Mouse (Mus musculus): ENCODE measurements around the gene Lclat1.
"Not testable (repeated sequence)": the region's sequence is repeated elsewhere in the genome, so short reads cannot be mapped to it uniquely, and the experiment has no call there.

The Lclat1 gene

DNA sequence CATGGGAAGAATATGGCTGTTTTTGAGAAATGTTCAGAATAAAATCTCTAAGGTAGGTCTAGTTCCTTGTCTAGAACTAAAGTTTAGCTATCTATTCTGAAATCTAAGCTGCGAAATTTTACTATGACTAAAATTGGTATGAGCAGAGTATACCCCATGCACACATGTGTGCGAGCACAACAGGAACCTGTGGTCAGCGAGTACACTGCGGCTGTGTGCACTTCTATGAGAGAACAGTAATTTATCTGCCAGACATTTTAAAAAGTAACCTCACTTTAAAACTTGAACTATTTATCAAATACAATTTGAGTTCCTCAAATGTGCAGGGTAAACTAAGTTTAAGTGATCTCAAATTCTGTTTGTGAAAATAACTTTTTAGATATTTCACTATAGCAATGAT is 34.2 kb downstream of the Lclat1 start:
- DNase-seq (ENCODE audit: low spot score in 2 of 2): no peak

DNA sequence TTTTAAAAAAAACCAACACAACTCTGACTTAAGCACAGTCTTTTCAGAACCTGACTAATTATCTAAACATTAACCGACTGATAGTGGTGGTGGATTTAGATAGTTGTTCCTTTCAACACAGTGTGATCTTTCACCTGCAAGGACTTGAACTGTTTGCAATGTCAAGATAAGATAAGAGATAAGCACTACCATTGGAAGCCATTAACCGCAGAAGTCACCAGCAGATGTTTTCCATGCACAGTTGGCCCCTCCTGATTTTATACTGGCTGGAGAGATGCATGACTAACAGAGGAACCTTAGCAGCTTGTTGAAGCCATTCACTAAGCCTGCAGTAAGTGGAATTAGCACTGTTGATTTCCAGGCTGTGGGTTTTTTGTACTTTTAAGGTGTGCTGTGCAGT is 34.7 kb downstream of the Lclat1 start:
- no peak for DNase-seq (ENCODE audit: low spot score in 2 of 2)

DNA sequence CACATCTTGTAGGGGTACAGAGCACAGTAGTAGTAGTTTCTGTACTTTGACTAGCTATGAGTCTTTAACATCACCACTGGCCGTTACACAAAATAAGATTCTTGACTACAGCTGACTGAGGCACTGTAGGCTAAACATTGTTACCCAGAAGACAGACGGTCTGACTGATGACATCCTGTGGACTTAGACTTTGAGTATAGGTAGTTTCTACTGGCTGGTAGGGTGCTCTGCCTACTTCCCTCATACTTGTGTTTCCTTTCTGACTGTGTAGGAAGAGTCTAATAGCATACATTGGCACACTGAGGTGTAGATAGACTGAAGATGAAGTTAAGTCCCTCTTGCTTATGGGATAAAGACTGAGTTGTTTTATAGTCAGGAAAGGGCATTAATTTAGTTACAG is 37.6 kb downstream of the Lclat1 start:
- no peak for DNase-seq (ENCODE audit: low spot score in 2 of 2)

DNA sequence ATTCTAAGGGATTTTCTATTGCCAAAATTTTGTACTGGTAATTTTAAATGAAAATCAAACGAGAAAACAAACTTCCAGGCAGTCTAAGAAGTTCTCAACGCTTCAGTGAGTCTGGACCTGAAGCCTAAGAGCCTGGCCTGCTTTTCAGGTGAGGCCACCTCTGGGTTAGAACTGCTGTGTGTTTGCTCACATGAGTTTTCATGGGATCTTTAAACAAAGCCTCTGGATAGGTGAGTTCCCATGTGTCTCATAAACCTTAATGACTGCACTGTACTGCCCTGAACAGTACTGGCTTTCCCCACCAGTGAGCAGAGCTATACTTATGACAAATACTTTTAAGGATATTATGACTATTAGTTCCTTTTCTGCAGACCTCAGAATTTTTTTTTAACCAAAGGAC is 40.8 kb downstream of the Lclat1 start:
- DNase-seq (ENCODE audit: low spot score in 2 of 2): no peak

DNA sequence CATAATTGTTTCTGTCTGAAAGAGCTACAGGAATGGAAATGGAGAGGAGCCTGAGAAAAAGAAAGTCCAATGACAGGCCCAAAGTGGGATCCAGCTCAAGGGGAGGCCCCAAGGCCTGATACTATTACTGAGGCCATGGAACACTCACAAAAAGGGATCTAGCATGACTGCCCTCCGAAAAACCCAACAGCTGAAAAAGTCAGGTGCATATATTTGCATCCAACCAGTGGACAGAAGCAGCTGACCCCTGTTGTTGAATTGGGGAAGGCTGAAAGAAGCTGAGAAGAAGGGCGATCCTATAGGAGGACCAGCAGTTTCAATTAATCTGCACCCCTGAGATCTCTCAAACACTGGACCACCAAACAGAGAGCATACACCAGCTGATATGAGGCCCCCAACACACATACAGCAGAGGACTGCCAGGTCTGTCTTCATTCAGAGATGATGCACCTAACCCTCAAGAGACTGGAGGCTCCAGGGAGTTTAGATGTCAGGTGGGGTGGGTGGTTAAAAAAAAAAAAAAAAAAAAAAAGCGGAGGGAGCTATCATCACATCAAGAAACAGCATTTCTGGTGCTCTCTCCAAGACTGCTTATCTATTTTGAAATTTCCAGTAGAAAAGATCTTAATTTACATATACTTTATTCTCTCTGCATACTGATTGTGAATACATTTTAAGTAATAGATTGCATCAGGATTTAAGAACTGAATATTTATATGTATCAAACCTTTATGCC is 45.2 kb downstream of the Lclat1 start:
- not testable (repeated sequence) for DNase-seq (ENCODE audit: low spot score in 2 of 2)

DNA sequence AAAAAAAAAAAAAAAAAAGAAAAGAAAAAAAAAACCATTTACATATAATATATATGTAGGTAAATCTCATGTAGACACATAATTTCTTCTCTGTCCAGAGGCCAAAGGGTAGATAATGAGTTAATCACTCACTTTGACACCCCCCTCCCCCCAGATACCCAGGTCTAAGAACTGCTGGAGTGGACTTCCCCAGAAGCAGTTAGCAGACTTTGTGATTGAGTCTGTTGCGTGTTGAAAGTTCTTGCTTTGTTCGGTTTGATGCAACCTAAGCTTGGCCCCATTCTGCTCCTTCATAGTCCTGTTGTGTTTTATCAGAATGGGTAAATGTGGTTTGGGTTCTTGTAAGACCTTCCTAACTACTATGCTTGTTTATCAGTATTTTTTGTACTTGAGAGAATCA is 45.9 kb downstream of the Lclat1 start:
- no peak for DNase-seq (ENCODE audit: low spot score in 2 of 2)

DNA sequence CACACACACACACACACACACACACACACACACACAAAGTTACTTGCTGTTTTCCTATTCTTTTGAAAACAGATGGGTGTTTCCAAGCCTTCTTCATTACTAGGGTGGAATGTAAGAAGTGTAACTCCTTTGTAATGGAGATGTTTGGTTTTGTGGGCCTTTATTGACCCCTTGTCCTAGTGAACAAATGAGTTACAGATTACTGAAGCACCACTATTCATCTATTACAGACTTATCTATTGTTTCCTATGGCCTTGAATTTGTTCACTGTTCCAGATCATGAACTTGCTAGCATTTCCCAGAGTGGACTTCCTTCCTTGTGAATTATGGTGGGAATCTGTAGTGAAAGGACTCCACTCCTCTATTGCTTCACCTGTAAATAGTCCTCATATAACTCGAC is 48.8 kb downstream of the Lclat1 start:
- DNase-seq (ENCODE audit: low spot score in 2 of 2): no peak

DNA sequence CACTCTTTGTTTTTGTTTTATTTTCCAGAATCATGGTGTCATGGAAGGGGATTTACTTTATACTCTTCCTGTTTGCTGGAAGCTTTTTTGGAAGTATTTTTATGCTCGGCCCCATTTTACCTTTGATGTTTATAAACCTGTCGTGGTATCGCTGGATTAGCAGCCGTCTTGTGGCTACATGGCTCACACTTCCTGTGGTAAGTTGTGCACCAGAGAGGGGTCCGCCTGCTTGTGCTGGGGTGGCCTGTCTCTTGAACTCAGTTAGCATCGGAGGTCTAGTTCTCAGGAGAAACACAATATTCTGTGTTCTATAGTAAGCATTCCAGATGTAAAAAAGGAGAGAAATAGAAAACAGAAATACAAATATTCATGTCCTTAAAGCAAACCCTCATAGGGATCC is 54.0 kb downstream of the Lclat1 start:
- DNase-seq (ENCODE audit: low spot score in 2 of 2): no peak

DNA sequence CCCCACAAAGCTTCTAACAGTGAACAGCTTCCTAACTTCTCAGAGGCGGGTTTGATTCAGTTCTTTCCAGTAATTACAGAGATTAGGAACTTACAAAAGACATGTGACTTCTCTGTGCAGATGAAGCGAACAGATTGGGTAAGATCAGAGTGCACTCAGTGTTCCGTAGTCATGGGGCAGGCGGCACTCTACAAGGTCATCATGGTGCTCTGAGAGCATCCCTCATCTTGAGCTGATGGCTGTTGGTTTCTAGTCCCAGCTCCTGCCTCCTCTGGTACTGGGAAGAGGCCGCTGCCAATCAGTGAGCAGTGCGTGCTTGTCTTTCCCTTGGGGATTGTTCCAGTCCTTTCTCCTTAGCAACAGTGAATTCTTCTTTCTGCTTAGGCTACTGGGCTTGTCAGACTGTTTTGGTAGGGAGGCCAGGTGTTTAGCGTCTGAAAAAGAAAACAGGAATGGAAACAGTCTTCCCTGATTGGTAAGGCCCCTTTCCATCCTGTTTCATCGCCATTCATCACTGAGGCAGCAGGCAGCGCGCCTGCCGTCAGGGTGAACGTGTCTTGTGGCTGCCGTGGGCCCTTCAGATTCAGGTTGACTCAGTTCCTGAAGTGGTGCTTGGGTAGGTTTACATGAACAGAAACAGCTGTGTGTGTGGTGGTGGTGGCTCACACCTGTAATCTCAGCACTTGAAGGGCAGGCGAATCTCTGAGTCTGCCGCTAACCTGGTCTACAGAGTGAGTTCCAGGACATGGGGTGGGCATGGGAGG is 54.8 kb downstream of the Lclat1 start:
- DNase-seq (ENCODE audit: low spot score in 2 of 2): no peak

DNA sequence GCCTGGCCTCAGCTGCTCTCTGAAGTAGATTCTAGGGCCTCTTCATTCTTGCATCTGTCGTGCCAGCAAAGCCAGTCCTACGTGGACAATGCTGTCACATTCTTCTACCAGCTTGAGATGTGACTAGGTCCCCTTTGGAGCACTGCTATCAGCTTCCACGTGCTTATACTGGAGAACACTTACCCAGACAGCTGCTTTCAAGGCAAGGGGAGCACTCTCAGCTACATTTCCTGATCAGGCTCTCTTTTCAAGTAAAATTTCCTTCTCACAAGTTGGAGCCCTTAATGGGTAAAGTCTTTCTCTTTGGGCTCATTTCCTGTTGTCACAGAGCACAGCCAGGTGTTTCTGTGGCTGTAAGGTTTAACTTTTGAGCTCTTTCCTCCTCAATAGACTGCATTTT is 55.8 kb downstream of the Lclat1 start:
- no peak for DNase-seq (ENCODE audit: low spot score in 2 of 2)

DNA sequence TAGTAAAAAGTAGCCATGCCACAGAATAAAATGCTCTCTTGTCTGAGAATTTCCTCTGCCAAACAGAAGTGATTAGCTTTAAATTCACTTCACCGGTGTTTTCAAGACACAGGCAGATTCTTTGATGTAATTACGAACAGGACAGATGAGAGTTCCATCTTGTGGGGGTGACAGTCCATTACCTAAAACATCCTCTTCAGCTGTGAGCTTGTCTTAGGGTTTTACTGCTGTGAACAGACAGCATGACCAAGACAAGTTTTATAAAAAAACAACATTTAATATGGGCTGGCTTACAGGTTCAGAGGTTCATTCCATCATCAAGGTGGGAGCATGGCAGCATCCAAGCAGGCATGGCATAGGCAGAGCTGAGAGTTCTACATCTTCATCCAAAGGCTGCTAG is 56.3 kb downstream of the Lclat1 start:
- DNase-seq (ENCODE audit: low spot score in 2 of 2): no peak

DNA sequence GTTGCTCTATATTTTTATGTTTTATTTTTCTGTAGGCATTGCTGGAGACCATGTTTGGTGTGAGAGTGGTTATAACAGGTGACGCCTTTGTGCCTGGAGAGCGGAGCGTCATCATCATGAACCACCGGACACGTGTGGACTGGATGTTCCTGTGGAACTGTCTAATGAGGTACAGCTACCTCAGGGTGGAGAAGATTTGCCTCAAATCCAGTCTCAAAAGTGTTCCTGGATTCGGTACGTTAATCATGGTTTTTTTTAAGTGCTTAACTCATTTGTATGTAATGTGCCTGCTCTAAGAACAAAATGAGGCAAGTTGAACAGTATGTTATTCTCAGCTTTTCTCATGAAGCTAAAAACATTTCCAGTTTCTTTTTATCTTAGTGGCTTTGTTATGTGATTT is 61.7 kb downstream of the Lclat1 start:
- DNase-seq (ENCODE audit: low spot score in 2 of 2): no peak

DNA sequence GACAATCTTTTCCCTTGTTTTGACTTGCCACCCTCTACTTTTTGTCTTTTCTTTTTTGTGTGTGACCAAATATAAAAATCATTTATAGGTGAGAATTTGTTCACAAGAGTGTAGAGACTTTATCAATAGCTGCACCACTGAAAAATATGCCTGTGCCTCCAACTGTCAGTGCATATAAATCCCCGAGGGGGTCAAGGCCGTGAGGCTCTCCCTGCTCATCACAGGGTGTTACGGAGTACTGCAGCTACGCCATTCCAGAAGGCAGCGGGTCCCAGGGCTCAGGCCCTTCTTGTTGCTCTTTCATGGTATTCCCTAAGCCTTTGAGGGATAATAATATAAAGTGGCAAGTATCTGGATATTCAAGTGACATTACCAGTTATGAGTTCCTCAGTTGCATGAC is 62.4 kb downstream of the Lclat1 start:
- no peak for DNase-seq (ENCODE audit: low spot score in 2 of 2)

DNA sequence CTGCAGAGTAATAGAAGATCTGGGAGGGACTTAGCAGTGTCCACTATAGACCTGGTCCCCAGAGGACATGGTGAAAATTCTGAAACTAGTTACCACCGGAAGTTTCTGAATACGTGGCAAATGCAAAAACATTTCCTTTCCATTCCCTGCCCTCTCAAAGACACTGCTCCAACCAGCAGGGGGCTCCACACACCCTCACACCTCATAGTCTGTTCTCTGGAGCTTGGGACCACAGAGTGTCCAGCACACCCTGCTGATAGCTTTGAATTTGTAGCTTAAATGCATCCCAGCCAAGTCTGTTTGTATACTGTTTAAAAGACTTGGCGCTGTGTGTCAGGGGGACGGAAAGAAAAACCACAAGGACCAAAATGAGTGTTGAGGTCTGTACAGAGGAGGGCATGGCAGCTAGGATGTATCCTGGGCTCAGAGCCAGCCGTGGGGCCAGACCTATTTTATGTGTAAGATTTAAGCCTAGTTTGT is 66.3 kb downstream of the Lclat1 start:
- DNase-seq (ENCODE audit: low spot score in 2 of 2): peak; percentile 23 to 26

DNA sequence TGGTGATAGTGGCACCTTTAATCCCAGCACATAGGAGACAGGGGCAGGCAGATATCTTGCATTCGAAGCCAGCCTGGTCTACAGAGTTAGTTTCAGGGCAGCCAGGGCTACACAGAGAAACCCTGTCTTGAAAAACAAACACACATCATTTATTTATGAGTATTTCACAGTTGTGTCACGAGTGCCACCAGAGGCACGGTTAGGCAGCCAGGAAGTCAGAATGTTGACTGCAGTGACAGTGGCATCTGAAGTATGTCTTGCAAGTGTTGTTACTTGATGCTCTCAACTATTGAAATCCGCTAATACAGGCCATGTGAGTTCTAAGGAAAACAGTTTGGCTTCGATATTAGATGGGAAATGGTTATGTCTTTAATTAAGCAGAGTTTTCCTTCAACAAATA is 67.9 kb downstream of the Lclat1 start:
- no peak for DNase-seq (ENCODE audit: low spot score in 2 of 2)

DNA sequence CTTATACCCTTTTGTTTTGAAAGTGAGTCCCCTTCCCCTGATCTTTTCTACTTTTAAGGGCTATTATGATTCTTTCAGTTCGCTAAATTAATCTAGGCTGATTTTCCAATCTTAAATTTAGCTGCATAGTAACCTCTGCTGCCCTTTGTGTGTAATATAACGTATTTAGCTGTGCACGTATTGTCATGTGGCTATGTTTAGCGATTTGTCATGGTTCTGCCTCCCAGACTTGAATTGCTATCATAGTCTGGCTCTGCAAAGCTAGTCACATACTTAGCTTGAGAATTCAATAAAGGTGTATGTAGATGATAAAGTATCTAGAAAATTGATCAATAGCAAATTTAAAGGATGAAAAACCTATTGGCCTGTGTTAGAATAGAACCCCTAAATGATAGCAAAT is 69.3 kb downstream of the Lclat1 start:
- DNase-seq (ENCODE audit: low spot score in 2 of 2): no peak

DNA sequence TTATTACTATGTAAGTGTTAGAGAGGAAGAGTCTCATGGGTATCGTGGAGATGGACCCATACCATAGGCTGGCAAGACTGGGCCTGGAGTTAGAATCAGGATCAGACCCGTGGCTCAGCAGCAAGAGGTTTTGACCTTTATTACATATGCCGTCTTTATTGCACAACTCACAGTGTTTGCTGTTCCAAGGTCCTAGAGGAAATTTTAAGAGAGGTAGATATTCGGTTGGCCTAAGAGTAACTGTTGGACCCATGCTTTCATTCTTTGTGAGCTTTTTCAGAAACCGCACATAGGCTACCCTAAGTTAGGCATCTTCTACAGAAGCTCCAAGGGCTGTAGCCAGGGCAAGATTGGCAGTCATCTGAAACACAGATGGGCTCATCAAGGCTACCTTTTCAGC is 79.1 kb downstream of the Lclat1 start:
- no peak for DNase-seq (ENCODE audit: low spot score in 2 of 2)

DNA sequence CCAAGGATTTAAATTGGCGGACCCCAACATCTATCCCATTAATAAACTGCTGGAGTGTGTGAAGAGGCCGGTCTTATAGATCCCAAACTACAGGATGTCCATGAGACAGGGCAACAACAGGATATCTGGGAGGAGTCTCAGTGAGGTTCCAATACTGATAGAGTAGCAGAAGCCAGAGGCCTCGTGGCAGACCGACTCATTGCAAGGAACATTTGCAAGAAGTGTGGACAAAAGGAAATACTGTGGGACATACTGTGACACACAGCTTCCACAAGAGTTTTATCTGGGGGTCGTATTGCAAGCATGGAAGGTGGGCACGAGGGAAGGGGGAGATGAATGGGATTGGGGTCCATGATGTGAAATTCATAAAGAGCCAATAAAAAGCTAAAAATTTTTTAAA is 86.4 kb downstream of the Lclat1 start:
- no peak for DNase-seq (ENCODE audit: low spot score in 2 of 2)

DNA sequence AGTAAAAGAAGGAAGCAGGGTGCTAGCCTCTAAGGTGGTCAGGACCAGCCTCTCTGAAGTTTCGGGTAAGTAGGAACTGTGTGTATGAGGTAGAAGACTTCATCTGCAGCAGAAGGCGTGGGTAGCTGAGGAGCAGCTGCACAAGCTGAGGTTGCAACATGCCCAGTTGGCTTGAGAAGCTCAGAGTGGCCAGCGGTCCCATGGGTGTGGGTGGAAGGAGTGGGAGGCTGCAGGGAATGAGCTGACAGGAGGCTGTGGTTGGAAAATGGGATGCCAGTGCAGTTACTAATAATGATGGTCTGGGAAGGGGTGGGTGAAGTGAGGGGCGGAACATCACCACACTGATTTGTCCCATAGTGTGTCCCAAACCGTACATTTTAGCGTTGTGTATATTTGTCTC is 86.8 kb downstream of the Lclat1 start:
- peak; percentile 27 to 38 for DNase-seq (ENCODE audit: low spot score in 2 of 2)

DNA sequence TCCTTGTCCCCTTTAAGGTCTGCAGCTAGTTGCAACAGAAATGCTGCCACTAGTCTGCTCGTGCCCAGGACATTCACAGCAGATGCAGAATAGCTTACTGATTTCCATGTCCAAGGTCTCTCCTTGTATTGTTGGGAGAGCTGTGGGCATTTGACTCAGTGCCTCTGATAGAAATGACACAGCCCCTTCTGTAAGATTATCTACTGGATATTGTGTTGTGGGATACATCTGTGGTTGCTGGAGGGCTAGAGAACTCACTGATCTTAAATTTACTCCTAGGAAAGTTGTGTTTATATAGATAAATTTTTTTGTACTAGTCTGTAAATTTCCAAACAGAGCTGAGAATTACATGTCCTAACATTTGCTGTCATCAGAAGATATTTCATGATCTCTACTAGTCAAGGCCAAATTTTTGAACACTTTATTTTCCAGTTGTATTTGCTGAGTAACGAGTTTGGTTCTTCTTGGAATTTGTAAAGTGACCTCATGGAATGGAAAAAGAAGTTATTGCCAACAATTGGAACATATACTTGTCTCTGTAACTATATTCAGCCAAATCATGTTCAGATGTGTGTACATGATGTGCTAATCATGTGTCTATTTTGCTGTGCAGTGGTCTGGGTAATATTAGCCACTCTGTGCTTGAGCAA is 87.4 kb downstream of the Lclat1 start:
- DNase-seq (ENCODE audit: low spot score in 2 of 2): no peak

DNA sequence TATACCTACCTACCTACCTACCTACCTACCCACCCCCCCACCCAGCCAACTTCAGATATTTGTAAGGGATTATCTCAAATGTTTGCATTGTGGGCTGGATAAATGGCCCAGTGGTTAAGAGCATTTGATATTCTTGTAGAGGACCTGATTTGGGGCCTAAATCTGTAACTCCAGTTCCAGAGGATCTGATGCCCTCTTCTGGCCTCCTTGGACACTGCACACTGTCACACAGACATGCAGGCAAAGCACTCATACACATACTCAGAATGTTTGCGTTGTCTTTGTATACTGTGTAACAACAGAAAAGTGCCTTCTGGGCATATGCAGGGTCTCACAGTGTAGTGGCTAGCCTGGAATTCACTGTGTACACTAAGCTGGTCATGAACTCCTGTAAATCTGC is 88.4 kb downstream of the Lclat1 start:
- no peak for DNase-seq (ENCODE audit: low spot score in 2 of 2)

DNA sequence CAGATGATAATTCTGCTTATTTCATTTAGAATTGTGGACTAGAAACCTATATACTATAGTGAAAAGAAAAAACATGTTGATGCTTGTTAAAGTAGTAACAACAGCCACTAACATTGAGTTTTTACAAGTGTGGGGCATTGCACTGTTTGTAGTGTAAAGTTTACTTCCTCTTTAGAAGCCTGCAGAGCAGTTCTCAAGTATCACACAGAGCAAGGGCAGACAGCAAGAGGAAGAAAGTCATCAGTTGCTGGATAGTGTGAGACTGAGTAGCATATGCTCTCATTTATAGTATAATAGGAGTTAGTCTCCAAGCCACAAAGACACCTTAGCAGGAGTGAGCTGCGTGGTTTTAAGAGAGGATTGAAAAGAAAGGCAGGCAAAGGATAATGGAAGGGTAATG is 89.9 kb downstream of the Lclat1 start:
- DNase-seq (ENCODE audit: low spot score in 2 of 2): no peak

DNA sequence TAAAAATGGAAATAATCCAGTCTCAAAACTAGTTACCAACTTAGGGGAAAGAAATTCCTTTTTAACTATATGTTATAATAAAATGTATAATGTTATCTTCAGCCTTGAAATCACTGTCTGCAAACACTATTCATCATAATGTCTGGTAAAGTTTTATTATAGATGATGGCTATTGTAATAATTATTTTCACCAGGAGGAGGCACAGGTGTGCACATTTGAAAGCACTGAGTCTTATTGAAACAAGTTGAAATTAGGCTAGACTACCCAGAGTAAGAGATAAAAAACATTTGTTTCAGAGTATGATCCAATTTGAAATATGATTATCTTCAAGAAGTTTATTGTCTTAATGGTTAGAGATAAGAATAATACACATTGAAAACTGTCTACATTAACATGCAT is 91.6 kb downstream of the Lclat1 start:
- DNase-seq (ENCODE audit: low spot score in 2 of 2): no peak

Measured in frontal cortex, postnatal 36 days (tissue).